Mouse (Mus musculus) heart, postnatal 25 days (tissue): ENCODE results near the gene Strip1. TPM values are rescaled to one million over a fixed set of nuclear protein-coding genes. Genes with fewer than 3 reads are reported as not detected.

Experiments used
- DNase-seq: peaks from one replicate; pipeline ENCODE4 v3.0.0; 2022; ENCODE audit warnings: low spot score
- intact Hi-C: fragments of 180-260 bp; cut with DNase I; formaldehyde crosslinking; loops from one replicate; pipeline ENCODE4 v1.15.1; 2025
- total RNA-seq, 2 experiments: library from RNA; stranded (reverse); gene quantifications; 2 replicates each; pipeline ENCODE4 v1.2.3; 2021

The Strip1 gene
- total RNA-seq, 2 experiments from 2014 or later, result 18.8 to 21.9 TPM

GRCm38 (mm10) chr3:107568721-107569120 lies 62.8 kb downstream of the Strip1 start:
- intact Hi-C loops, result no loop called here
- DNase-seq, result no peak

- DNase-seq, result no peak
Measured at GRCm38 (mm10) chr3:107567766-107568165, 63.7 kb downstream of the Strip1 start.

GRCm38 (mm10) chr3:107565331-107565730 lies 66.2 kb downstream of the Strip1 start:
- no peak for DNase-seq
- intact Hi-C loops, result no loop called here

More at GRCm38 (mm10) chr3:107567766-107568165, 63.7 kb downstream of the Strip1 start:
- intact Hi-C loops, result no loop called here

- DNase-seq, result no peak
Measured at GRCm38 (mm10) chr3:107563880-107564279, 67.6 kb downstream of the Strip1 start.

GRCm38 (mm10) chr3:107562591-107562990 lies 68.9 kb downstream of the Strip1 start:
- intact Hi-C loops, result no loop called here
- no peak for DNase-seq

More at GRCm38 (mm10) chr3:107563880-107564279, 67.6 kb downstream of the Strip1 start:
- intact Hi-C loops, result no loop called here

Other genes with a start within 250 kb of the Strip1 start
- under 1 TPM; 0.06 to 0.16 TPM for gene Kcnc4, start 172.1 kb downstream of the Strip1 start, total RNA-seq
- 1 to 10 TPM; 1.5 to 2.4 TPM for gene Slc6a17, start 113.7 kb downstream of the Strip1 start, total RNA-seq
- not detected for gene Ubl4b, start 76.6 kb downstream of the Strip1 start, total RNA-seq
- gene Alx3, start 36.7 kb downstream of the Strip1 start, total RNA-seq, result not detected
- not detected for gene Gm10961, start 372 bp downstream of the Strip1 start, total RNA-seq
- gene Ahcyl1, start 64.9 kb upstream of the Strip1 start, total RNA-seq, result 10 to 100 TPM; 80.0 to 81.1 TPM
- 10 to 100 TPM; 46.8 to 48.6 TPM for gene Csf1, start 128.8 kb upstream of the Strip1 start, total RNA-seq
- not detected for gene Eps8l3, start 245.5 kb upstream of the Strip1 start, total RNA-seq